Mouse (Mus musculus) embryonic facial prominence, embryonic 13.5 days (tissue): ENCODE results near the gene Tpra1. TPM values are rescaled to one million over a fixed set of nuclear protein-coding genes. Genes with fewer than 3 reads are reported as not detected.
A peak's percentile ranks its signal among the peaks of the same experiment; 100 is the strongest.

Source experiments
- ATAC-seq: fragments of 200-750 bp; cut with Nextera tagmentation; 2 replicates; pipeline ENCODE4 v1.8.0; 2017; ENCODE audit warnings: low read depth; ENCODE audit not compliant: insufficient number of reproducible peaks, insufficient read depth, low FRiP score, low TSS enrichment
- H3K27ac ChIP-seq: fragments of 300-500 bp; sonication (generic); 2 replicates; pipeline ENCODE4 v1.5.1; 2015; ENCODE audit warnings: moderate library complexity, mild to moderate bottlenecking, inconsistent platforms
- H3K27me3 ChIP-seq: fragments of 300-500 bp; sonication (generic); 2 replicates; pipeline ENCODE4 v1.6.1; 2015; ENCODE audit warnings: mild to moderate bottlenecking, inconsistent platforms
- H3K36me3 ChIP-seq: fragments of 300-500 bp; sonication (generic); 2 replicates; pipeline ENCODE4 v1.6.1; 2015; ENCODE audit warnings: mild to moderate bottlenecking, inconsistent platforms
- H3K4me1 ChIP-seq: fragments of 300-500 bp; sonication (generic); 2 replicates; pipeline ENCODE4 v1.6.1; 2015; ENCODE audit warnings: inconsistent platforms
- H3K4me2 ChIP-seq: fragments of 300-500 bp; sonication (generic); 2 replicates; pipeline ENCODE4 v1.6.1; 2015; ENCODE audit warnings: moderate library complexity, mild to moderate bottlenecking, inconsistent platforms
- H3K4me3 ChIP-seq: fragments of 300-500 bp; sonication (generic); 2 replicates; pipeline ENCODE4 v1.5.1; 2015; ENCODE audit warnings: mild to moderate bottlenecking, inconsistent platforms
- H3K9ac ChIP-seq: fragments of 300-500 bp; sonication (generic); 2 replicates; pipeline ENCODE4 v1.6.1; 2015; ENCODE audit warnings: mild to moderate bottlenecking, inconsistent platforms
- H3K9me3 ChIP-seq: fragments of 300-500 bp; sonication (generic); 2 replicates; pipeline ENCODE4 v1.6.1; 2016; ENCODE audit warnings: inconsistent platforms
- WGBS: fragments of 180-500 bp; shearing (Covaris S2); methylation state at CpG from one replicate; pipeline ENCODE4 v1.1.7; 2015; ENCODE audit warnings: mixed read lengths; 5-methylcytosine and 5-hydroxymethylcytosine counted together
- polyA plus RNA-seq: library from polyadenylated mRNA; unstranded; fragments of >200 nt; fragmentation: Nextera tagmentation; extraction: Ambion mirVana; gene quantifications from 2 replicates; pipeline ENCODE4 v1.2.1, GENCODE M21; 2015

The Tpra1 gene
- polyA plus RNA-seq, 1 experiment from 2014 or later = 93.5 TPM

DNA sequence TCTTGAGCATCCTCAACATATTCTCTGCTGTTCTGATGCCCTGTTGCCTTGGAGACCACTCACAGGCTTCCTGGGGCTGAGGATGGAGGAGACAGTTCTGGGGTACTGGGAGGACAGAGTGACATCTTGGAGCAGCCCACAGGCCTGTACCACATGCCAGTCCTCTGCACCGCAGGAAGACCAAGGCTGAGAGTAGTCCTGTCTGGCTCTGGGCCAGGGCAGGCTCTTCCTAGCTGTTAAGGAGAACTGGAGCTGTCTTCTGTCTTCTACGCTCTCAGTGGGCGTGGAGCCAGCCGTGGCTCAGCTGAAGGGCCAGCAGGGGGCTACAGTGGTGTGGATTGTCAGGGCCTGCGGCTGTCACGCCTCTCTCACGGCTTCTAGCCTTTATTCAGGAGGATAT, 57.8 kb downstream of the Tpra1 start:
- no peak overlapping the region for H3K4me3 ChIP-seq
- no peaks in the 10 kb centered on the region for H3K9me3 ChIP-seq
- peaks cover 21% of the 10 kb centered on the region for H3K4me1 ChIP-seq
- H3K27me3 ChIP-seq = no peaks in the 10 kb centered on the region
- WGBS = 15% methylated on average over 7 of the region's 7 CpGs
- H3K9ac ChIP-seq = no peak overlapping the region
- no peak overlapping the region for H3K27ac ChIP-seq
- no peak; the same call in 1 of the 2 replicates for ATAC-seq
- no peaks in the 10 kb centered on the region for H3K36me3 ChIP-seq
- H3K4me2 ChIP-seq = no peak overlapping the region

DNA sequence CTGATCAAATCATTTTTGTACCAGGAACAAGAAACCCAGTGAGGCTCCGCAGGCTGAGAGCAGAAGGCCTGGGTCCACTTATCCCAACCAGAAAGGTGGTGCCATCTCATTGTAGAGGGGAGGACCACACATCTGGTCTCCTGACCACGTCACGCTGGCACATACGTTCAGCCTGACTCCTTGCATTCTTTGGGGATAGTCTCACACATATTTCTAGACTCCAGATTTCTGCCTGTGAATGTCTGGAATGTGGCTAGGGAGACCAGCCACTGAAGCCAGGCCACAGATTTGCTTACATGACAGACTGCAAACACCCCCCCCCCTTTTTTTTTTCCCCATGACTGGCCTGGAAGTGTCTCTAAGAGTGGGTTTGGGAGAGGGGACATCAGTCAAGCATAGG, 58.9 kb downstream of the Tpra1 start:
- WGBS = 24% methylated on average over 4 of the region's 4 CpGs
- Histone ChIP-seq H3K27me3 (no peaks in the 10 kb centered on the region), H3K9ac (0 out of 2 replicates have a peak overlapping the region, but pooled peaks have one; percentile 22), H3K9me3 (no peaks in the 10 kb centered on the region), H3K27ac (0 out of 2 replicates have a peak overlapping the region, but pooled peaks have one; percentile 14), H3K36me3 (no peaks in the 10 kb centered on the region), H3K4me2 (no peak overlapping the region), H3K4me1 (peaks cover 21% of the 10 kb centered on the region), H3K4me3 (no peak overlapping the region)
- ATAC-seq = no peak

Other genes starting within 250 kb of the Tpra1 start
- gene Mgll, start 177.8 kb upstream of the Tpra1 start, polyA plus RNA-seq = 19.1 and 19.7 TPM in 2 replicates
- gene Abtb1, start 60.3 kb upstream of the Tpra1 start, polyA plus RNA-seq = 33.8 and 34.4 TPM in 2 replicates
- 141 and 143 TPM in 2 replicates for gene Podxl2, start 27.2 kb upstream of the Tpra1 start, polyA plus RNA-seq
- 124 and 131 TPM in 2 replicates for gene Mcm2, start 3.5 kb upstream of the Tpra1 start, polyA plus RNA-seq